Mouse (Mus musculus): ENCODE results near the gene Twnk. TPM values are rescaled to one million over a fixed set of nuclear protein-coding genes. Genes with fewer than 3 reads are reported as not detected.

Twnk gene
- polyA plus RNA-seq, 1 experiment from 2014 or later: 7.9 TPM

DNA sequence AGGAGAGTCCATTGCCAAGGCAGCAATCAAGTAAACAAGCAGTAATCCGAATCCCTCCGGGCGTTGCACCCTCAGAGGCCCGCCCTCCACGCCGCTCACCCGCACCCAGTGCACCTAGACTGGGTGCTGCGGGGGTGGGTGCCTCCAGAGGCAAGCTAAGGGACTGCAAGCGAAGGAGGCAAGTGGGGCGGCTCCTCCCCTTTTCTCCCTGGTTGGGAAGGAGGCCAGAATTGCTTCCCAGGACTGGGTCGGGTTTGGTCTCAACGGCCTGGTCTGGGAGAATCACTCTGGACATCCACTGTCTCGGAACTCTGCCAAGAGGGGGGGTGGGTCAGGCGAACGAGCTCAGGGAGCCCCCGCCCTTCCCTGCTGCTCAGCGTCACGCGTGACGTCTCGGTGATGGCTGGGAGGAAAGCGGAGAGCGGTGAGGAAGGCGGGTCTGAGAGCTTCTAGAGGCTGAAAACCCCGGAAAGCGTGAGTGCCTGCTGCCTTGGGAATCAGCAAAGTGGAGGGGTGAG is 42.0 kb downstream of the Twnk start, which contains the start of gene Sfxn3:
Gene Sfxn3, plus strand, starts transcription at position 87 of the 518 bp plus-strand sequence.
- DNase-seq (ENCODE audit: low spot score) (peak; percentile 93), ATAC-seq (ENCODE audit: low FRiP score, low TSS enrichment) (peak; percentile 84)
- H3K27me3 ChIP-seq (ENCODE audit: control insufficient read depth, insufficient read depth, low read length): no peaks in the 10 kb centered on the region
- peak within 1 kb of the TSS; percentile 70 for H3K9ac ChIP-seq (ENCODE audit: low read length)
- no peaks in the 10 kb centered on the region for H3K9me3 ChIP-seq (ENCODE audit: control insufficient read depth, low read length)
- peak within 1 kb of the TSS; percentile 51 for H3K4me3 ChIP-seq (ENCODE audit: low read depth, low read length)
- H3K4me2 ChIP-seq (replicated peaks; ENCODE audit: low read depth): peak within 1 kb of the TSS; percentile 77
- H3K36me3 ChIP-seq (ENCODE audit: control insufficient read depth, insufficient read depth, low read length): peaks cover 12% of the 10 kb centered on the region; the same call in 1 of the 2 replicates
- 0 out of 2 replicates have a peak, but pooled peaks cover 3% of the 10 kb centered on the region for H3K4me1 ChIP-seq (replicated peaks; ENCODE audit: control insufficient read depth, insufficient read depth)
- H3K27ac ChIP-seq (replicated peaks): peak within 1 kb of the TSS; percentile 98
- WGBS: under 1% methylated on average over 26 of the region's 26 CpGs
- peak; percentile 84 for TF ChIP-seq CTCF (IDR thresholded peaks at IDR 0.05; ENCODE audit: low read depth)
- no peak for TF ChIP-seq EP300 (optimal IDR thresholded peaks at IDR 0.05)

DNA sequence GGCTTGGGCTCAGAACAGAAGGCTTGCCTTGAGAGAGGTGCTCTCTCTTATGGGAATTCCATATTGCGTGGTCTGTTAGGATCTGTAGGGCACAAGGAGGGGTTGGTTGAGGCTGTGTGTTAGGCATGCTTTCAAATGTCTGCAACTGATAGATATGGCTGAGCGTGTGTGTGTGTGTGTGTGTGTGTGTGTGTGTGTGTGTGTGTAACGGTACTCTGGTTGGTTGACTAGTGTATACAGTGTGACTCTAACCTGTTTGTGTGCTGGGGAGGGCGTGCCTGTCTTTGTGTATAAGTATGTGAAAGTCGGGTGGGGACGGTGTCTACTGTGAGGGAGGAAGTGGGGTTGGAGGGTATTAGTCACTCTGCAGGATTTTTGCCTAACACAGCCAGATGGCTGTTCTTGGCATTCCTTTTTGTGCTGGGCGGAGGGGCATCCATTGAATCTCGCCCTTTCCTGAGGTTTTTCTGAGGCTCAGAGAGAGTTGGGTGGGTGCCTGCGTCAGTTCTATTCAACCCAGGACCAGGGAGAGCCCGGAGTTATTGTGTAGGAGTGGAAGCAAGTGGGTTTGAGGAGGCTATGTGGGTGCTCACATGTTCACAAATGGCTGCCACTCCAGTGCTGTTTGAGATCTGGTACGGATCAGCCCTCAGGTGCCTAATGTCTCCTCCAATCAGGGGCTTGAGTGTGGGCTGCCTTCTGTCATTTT is 42.6 kb downstream of the Twnk start:
- 6% methylated on average over 11 of the region's 11 CpGs for WGBS
- peak; percentile 85 for DNase-seq (ENCODE audit: low spot score)
- no peaks in the 10 kb centered on the region for H3K9me3 ChIP-seq (ENCODE audit: control insufficient read depth, low read length)
- no peak for TF ChIP-seq EP300 (optimal IDR thresholded peaks at IDR 0.05)
- no peak for TF ChIP-seq CTCF (IDR thresholded peaks at IDR 0.05; ENCODE audit: low read depth)
- no peaks in the 10 kb centered on the region for H3K27me3 ChIP-seq (ENCODE audit: control insufficient read depth, insufficient read depth, low read length)
- H3K27ac ChIP-seq (replicated peaks): peak overlapping the region; percentile 98
- peak overlapping the region; percentile 77 for H3K4me2 ChIP-seq (replicated peaks; ENCODE audit: low read depth)
- 0 out of 2 replicates have a peak, but pooled peaks cover 3% of the 10 kb centered on the region for H3K4me1 ChIP-seq (replicated peaks; ENCODE audit: control insufficient read depth, insufficient read depth)
- ATAC-seq (ENCODE audit: low FRiP score, low TSS enrichment): peak; percentile 91
- peak overlapping the region; percentile 70 for H3K9ac ChIP-seq (ENCODE audit: low read length)
- H3K4me3 ChIP-seq (ENCODE audit: low read depth, low read length): peak overlapping the region; percentile 51
- H3K36me3 ChIP-seq (ENCODE audit: control insufficient read depth, insufficient read depth, low read length): peaks cover 14% of the 10 kb centered on the region; the same call in 1 of the 2 replicates

DNA sequence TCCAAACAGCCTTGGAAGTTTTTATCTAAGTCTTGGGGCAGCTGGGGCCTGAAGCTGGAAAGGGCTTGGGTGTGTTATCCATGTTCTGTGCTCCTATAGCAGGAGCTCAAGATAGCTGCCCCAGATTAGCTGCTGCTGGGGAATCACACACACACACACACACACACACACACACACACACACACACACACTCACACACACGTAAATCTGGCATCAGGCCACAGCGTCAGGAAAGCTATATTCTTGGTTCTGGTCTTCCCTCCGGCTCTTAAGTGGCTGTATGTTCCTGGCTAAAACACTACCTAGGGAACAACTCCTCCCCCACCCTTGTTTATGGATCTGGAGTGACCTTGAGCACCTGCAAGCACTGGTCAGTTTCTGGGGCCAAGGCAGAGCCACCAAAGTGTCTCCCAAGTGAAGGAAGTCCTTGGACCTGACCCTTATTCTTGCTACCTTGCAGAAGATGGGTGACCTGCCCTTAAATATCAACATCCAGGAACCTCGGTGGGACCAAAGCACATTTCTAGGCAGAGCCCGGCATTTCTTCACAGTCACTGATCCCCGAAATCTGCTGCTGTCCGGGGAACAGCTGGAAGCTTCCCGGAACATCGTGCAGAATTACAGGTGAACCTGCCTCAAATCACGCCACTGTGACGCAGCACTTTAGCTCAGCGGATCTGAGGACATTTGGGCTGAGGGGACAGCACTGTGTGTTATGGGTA is 43.3 kb downstream of the Twnk start:
- H3K9ac ChIP-seq (ENCODE audit: low read length): peak overlapping the region; percentile 70
- H3K27ac ChIP-seq (replicated peaks): peak overlapping the region; percentile 98
- H3K4me2 ChIP-seq (replicated peaks; ENCODE audit: low read depth): peak overlapping the region; percentile 77
- no peaks in the 10 kb centered on the region for H3K27me3 ChIP-seq (ENCODE audit: control insufficient read depth, insufficient read depth, low read length)
- DNase-seq (ENCODE audit: low spot score) (no peak), ATAC-seq (ENCODE audit: low FRiP score, low TSS enrichment) (no peak)
- H3K4me3 ChIP-seq (ENCODE audit: low read depth, low read length): peak overlapping the region; percentile 51
- H3K36me3 ChIP-seq (ENCODE audit: control insufficient read depth, insufficient read depth, low read length): peaks cover 14% of the 10 kb centered on the region; the same call in 1 of the 2 replicates
- no peaks in the 10 kb centered on the region for H3K9me3 ChIP-seq (ENCODE audit: control insufficient read depth, low read length)
- 71% methylated on average over 12 of the region's 12 CpGs for WGBS
- TF ChIP-seq EP300 (optimal IDR thresholded peaks at IDR 0.05): no peak
- no peak for TF ChIP-seq CTCF (IDR thresholded peaks at IDR 0.05; ENCODE audit: low read depth)
- 0 out of 2 replicates have a peak, but pooled peaks cover 3% of the 10 kb centered on the region for H3K4me1 ChIP-seq (replicated peaks; ENCODE audit: control insufficient read depth, insufficient read depth)

DNA sequence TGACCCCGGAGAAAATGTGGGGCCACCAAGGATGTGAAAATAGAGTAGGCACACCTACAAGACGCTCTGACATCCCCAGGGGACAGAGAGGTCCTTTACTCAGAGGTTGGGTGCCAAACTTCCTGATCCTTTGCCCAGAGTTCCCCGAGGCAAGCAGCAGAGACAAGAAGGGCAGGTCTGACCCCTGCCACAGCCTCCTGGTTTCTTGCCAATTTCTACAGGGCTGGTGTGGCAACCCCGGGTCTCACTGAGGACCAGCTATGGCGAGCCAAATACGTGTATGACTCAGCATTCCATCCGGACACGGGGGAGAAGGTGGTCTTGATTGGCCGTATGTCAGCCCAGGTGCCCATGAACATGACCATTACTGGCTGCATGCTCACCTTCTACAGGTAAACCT is 44.1 kb downstream of the Twnk start:
- Histone ChIP-seq H3K4me3 (ENCODE audit: low read depth, low read length) (no peak overlapping the region), H3K27ac (replicated peaks) (no peak overlapping the region), H3K9me3 (ENCODE audit: control insufficient read depth, low read length) (no peaks in the 10 kb centered on the region), H3K4me2 (replicated peaks; ENCODE audit: low read depth) (no peak overlapping the region), H3K4me1 (replicated peaks; ENCODE audit: control insufficient read depth, insufficient read depth) (0 out of 2 replicates have a peak, but pooled peaks cover 3% of the 10 kb centered on the region), H3K36me3 (ENCODE audit: control insufficient read depth, insufficient read depth, low read length) (peaks cover 14% of the 10 kb centered on the region; the same call in 1 of the 2 replicates), H3K27me3 (ENCODE audit: control insufficient read depth, insufficient read depth, low read length) (no peaks in the 10 kb centered on the region), H3K9ac (ENCODE audit: low read length) (no peak overlapping the region)
- ATAC-seq (ENCODE audit: low FRiP score, low TSS enrichment): no peak
- TF ChIP-seq CTCF (IDR thresholded peaks at IDR 0.05; ENCODE audit: low read depth) (no peak), EP300 (optimal IDR thresholded peaks at IDR 0.05) (no peak)
- no peak for DNase-seq (ENCODE audit: low spot score)
- WGBS: 72% methylated on average over 9 of the region's 9 CpGs

DNA sequence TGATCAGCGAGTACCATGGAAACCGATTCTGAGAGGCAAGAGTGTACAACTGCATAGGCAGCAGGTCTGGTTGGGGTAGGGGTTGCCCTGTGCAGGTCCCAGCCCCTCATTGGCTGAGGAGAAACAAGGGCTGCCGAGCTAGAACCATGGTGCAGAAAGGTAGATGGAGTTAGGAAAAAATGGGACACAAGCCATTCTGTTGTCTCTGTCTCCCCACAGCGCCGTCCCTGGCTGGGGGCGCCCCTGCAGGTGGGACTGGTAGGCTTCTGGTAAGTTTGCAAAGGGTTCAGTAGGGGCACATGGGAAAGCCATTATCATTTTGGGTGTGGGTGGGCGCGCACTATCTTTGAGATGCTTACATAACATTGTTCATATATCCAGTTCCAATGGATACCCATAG is 48.0 kb downstream of the Twnk start:
- H3K27ac ChIP-seq (replicated peaks): no peak overlapping the region
- peaks cover 14% of the 10 kb centered on the region; the same call in 1 of the 2 replicates for H3K36me3 ChIP-seq (ENCODE audit: control insufficient read depth, insufficient read depth, low read length)
- no peak for ATAC-seq (ENCODE audit: low FRiP score, low TSS enrichment)
- H3K4me3 ChIP-seq (ENCODE audit: low read depth, low read length): no peak overlapping the region
- no peak overlapping the region for H3K4me2 ChIP-seq (replicated peaks; ENCODE audit: low read depth)
- peaks cover 11% of the 10 kb centered on the region; the same call in 1 of the 2 replicates for H3K4me1 ChIP-seq (replicated peaks; ENCODE audit: control insufficient read depth, insufficient read depth)
- no peak for TF ChIP-seq CTCF (IDR thresholded peaks at IDR 0.05; ENCODE audit: low read depth)
- no peak for TF ChIP-seq EP300 (optimal IDR thresholded peaks at IDR 0.05)
- H3K9ac ChIP-seq (ENCODE audit: low read length): no peak overlapping the region
- WGBS: 90% methylated on average over 8 of the region's 8 CpGs
- no peaks in the 10 kb centered on the region for H3K9me3 ChIP-seq (ENCODE audit: control insufficient read depth, low read length)
- H3K27me3 ChIP-seq (ENCODE audit: control insufficient read depth, insufficient read depth, low read length): no peaks in the 10 kb centered on the region
- DNase-seq (ENCODE audit: low spot score): no peak
